Mouse (Mus musculus): ENCODE results near the gene Snx22. TPM values are rescaled to one million over a fixed set of nuclear protein-coding genes. Genes with fewer than 3 reads are reported as not detected.

Snx22 gene
- total RNA-seq, 2 experiments from 2014 or later, result 4.9 to 6.3 TPM

Other genes starting within 250 kb of the Snx22 start
- gene Zfp609, start 242.2 kb downstream of the Snx22 start, total RNA-seq (2021), result 10 to 100 TPM; 42.9 to 54.3 TPM
- 1 to 10 TPM; 1.2 to 1.4 TPM for gene Pclaf, start 179.5 kb downstream of the Snx22 start, total RNA-seq (2021)
- 10 to 100 TPM; 36.3 to 38.3 TPM for gene Trip4, start 160.9 kb downstream of the Snx22 start, total RNA-seq (2021)
- gene Csnk1g1, start 160.8 kb downstream of the Snx22 start, total RNA-seq (2021), result 10 to 100 TPM; 34.2 to 46.4 TPM
- gene Ppib, start 9.5 kb downstream of the Snx22 start, total RNA-seq (2021), result 100 to 1,000 TPM; 229 to 238 TPM
- 10 to 100 TPM; 73.8 to 87.8 TPM for gene Snx1, start 56.9 kb upstream of the Snx22 start, total RNA-seq (2021)
- gene Ciao2a, start 56.9 kb upstream of the Snx22 start, total RNA-seq (2021), result 10 to 100 TPM; 23.6 to 29.3 TPM
- 1 to 10 TPM in 1 of 2 experiments, under 1 TPM in 1; 0.61 to 1.4 TPM for gene Dapk2, start 88.5 kb upstream of the Snx22 start, total RNA-seq (2021)